Mouse (Mus musculus) kidney, adult 2 months (tissue): ENCODE data around the gene Adcy10. TPM values are rescaled to one million over a fixed set of nuclear protein-coding genes. Genes with fewer than 3 reads are reported as not detected.

Experiments
- DNase-seq: peaks from one replicate; pipeline ENCODE4 v3.0.0; 2021
- H3K27ac ChIP-seq: fragments of 200-500 bp; 2 replicates; pipeline ENCODE4 v1.5.1; 2012; ENCODE audit warnings: low read depth, low read length, control low read depth, inconsistent platforms; ENCODE audit not compliant: insufficient read depth
- H3K27me3 ChIP-seq: fragments of 200-500 bp; replicated peaks from 2 replicates; pipeline ENCODE4 v1.6.1; 2012; ENCODE audit warnings: mild to moderate bottlenecking, moderate library complexity, low read length, inconsistent platforms; ENCODE audit not compliant: control insufficient read depth, insufficient read depth
- H3K36me3 ChIP-seq: fragments of 200-500 bp; 2 replicates; pipeline ENCODE4 v1.6.1; 2012; ENCODE audit warnings: mild to moderate bottlenecking, moderate library complexity, low read length, inconsistent platforms; ENCODE audit not compliant: control insufficient read depth, insufficient read depth
- H3K4me1 ChIP-seq: fragments of 200-500 bp; 2 replicates; pipeline ENCODE4 v1.6.1; 2011; ENCODE audit warnings: low read length; ENCODE audit not compliant: control insufficient read depth, insufficient read depth
- H3K4me3 ChIP-seq: fragments of 200-500 bp; 2 replicates; pipeline ENCODE4 v1.5.1; 2011; ENCODE audit warnings: mild to moderate bottlenecking, low read depth, low read length, control low read depth; ENCODE audit not compliant: insufficient read depth
- CTCF ChIP-seq: fragments of 200-500 bp; conservative IDR thresholded peaks from 2 replicates; pipeline ENCODE4 v1.5.1; 2011; ENCODE audit warnings: low read depth, mild to moderate bottlenecking, control low read depth, low read length, moderate library complexity, mixed read lengths; ENCODE audit not compliant: insufficient read depth, insufficient read length
- POLR2A ChIP-seq: fragments of 200-500 bp; IDR thresholded peaks from one replicate; pipeline ENCODE4 v1.6.1; 2011; ENCODE audit warnings: low read depth, low read length, control low read depth
- WGBS: fragments of 180-500 bp; shearing (Covaris S2); methylation state at CpG from one replicate; pipeline ENCODE4 v1.1.7; 2018; 5-methylcytosine and 5-hydroxymethylcytosine counted together
- polyA plus RNA-seq: library from polyadenylated mRNA; depleted of rRNA; stranded (reverse); fragments of >200 nt; gene quantifications from 2 replicates; pipeline ENCODE4 v1.2.3, GENCODE M21; 2012

The Adcy10 gene
- polyA plus RNA-seq, 1 experiment, result 0.39 TPM

DNA sequence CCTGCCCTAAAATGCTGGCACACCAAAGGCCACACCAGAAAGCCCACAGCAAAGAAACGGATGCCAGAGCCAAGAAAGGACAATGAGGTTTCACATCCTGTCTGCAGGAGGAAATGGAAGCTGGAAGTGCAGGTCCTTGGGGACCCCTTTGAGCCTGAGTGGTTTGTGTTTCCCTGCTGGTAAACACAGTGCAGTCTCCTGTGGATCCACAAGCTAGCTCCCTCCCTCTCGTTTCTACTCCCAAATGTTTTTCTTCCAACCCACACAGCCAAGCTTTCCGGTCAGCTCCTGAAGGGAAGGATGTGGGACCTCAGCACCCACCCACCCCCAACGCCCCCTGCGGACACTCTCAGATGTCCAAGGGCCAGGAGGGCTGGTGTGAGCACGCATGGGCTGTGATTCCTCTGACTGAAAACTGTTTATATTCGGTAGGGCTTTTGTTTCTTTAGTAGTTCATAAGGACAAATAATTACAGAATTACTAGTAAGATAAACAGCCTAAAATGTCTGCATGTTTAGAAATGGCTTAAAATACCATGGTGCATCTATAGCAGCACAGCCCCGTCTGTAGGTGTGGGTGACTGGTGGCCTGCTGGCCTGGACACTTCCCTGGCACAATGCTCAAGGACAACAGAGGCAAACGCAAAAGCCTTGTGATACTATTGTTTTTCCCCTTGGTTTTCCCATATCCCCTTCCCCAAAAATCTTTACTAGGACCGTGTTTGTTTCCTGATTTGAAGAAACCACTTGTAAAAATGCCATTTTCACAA is 104.5 kb downstream of the Adcy10 start:
- DNase-seq, result peak; percentile 86
- 37% methylated on average over 10 of the region's 10 CpGs for WGBS
- H3K36me3 ChIP-seq, result no peaks in the 10 kb centered on the region

DNA sequence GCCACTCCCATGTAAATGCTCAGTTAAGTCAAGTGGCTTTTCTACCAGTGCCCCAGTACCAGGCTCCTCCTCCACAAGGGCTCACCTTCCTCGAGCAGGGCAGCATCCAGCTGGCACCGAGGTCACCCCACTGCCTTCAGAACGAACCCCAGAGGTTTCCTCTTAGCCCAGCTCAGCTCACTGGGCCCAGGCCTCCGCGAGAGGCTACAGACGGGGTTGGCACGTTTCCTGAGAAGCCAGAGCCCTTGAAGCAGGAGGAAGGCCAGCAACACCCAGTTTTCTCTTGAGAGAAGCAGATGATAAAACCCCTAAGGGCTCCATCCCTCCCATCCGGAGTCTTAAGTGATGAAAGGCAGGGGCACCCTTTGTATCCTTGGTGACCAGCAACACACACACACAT is 105.8 kb downstream of the Adcy10 start:
- H3K27me3 ChIP-seq, result no peaks in the 10 kb centered on the region
- DNase-seq, result no peak
- TF ChIP-seq CTCF (no peak), POLR2A (no peak)
- H3K4me1 ChIP-seq, result peaks cover 8% of the 10 kb centered on the region; the same call in 1 of the 2 replicates
- H3K4me3 ChIP-seq, result no peak overlapping the region
- H3K27ac ChIP-seq, result no peak overlapping the region
- H3K36me3 ChIP-seq, result no peaks in the 10 kb centered on the region
- WGBS, result 54% methylated on average over 8 of the region's 8 CpGs

More for the DNA sequence above, 104.5 kb downstream of the Adcy10 start:
- no peak overlapping the region for H3K4me3 ChIP-seq
- H3K27ac ChIP-seq, result peak overlapping the region; percentile 83
- H3K27me3 ChIP-seq, result no peaks in the 10 kb centered on the region
- TF ChIP-seq CTCF (no peak), POLR2A (no peak)
- 0 out of 2 replicates have a peak, but pooled peaks cover 2% of the 10 kb centered on the region for H3K4me1 ChIP-seq

DNA sequence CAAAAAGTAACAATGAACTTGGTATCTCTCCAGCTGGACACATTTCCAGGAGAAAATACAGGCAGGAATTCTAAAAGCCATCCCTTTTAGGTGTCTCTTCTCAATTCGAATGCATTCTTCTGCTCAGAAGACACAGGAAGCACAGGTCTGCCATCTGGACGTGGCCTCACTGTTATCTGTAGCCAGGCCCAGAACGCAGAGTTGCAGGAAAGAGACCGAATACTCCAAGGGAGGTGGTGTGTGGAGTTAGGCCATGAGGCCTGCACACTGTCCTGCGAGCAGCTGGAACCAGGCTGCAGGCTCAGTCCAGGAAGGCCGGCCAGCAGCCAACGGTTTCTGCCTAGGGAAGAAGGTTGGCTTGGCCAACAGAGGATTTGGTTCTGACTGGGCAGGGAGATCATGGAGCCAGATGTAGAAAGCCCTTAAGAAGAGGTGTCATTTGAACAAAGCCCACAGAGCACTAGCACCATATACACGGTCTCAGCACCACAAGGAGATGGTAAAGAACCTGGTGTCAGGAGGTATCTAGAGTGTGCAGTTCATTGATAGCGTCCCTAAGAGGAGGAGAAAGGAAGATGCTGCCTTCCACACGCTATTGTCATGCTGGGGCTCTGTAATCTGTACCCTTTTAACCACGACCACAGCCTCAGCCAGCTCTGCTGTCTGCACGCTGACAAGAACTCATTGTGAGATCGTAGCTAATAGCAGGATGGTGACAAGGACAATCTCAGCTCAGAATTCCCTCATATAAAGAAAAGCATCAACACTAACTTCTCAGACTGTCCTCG is 107.5 kb downstream of the Adcy10 start:
- DNase-seq, result no peak
- H3K36me3 ChIP-seq, result no peaks in the 10 kb centered on the region

GRCm38 (mm10) chr1:165594699-165595421 is 109.9 kb downstream of the Adcy10 start:
- H3K27me3 ChIP-seq, result no peaks in the 10 kb centered on the region
- peak; percentile 40 for DNase-seq
- TF ChIP-seq CTCF, result no peak
- no peak for TF ChIP-seq POLR2A
- 0 out of 2 replicates have a peak overlapping the region, but pooled peaks have one; percentile 26 for H3K4me3 ChIP-seq
- H3K36me3 ChIP-seq, result no peaks in the 10 kb centered on the region; the same call in 1 of the 2 replicates
- 53% methylated on average over 15 of the region's 15 CpGs for WGBS
- H3K4me1 ChIP-seq, result peaks cover 6% of the 10 kb centered on the region; the same call in 1 of the 2 replicates
- no peak overlapping the region for H3K27ac ChIP-seq

More for the DNA sequence above, 107.5 kb downstream of the Adcy10 start:
- WGBS, result 86% methylated on average over 14 of the region's 14 CpGs
- peaks cover 8% of the 10 kb centered on the region; the same call in 1 of the 2 replicates for H3K4me1 ChIP-seq
- no peak overlapping the region for H3K27ac ChIP-seq
- H3K4me3 ChIP-seq, result no peak overlapping the region
- no peaks in the 10 kb centered on the region for H3K27me3 ChIP-seq
- TF ChIP-seq POLR2A (no peak), CTCF (no peak)

GRCm38 (mm10) chr1:165601775-165602280 is 116.8 kb downstream of the Adcy10 start:
- no peak overlapping the region for H3K4me3 ChIP-seq
- no peaks in the 10 kb centered on the region for H3K27me3 ChIP-seq
- no peaks in the 10 kb centered on the region; the same call in 1 of the 2 replicates for H3K36me3 ChIP-seq
- H3K4me1 ChIP-seq, result no peaks in the 10 kb centered on the region; the same call in 1 of the 2 replicates
- no peak for DNase-seq
- no peak overlapping the region for H3K27ac ChIP-seq
- no peak for TF ChIP-seq CTCF
- no peak for TF ChIP-seq POLR2A
- 79% methylated on average over 10 of the region's 10 CpGs for WGBS

GRCm38 (mm10) chr1:165603218-165603617 is 118.2 kb downstream of the Adcy10 start:
- no peak for DNase-seq
- no peaks in the 10 kb centered on the region for H3K27me3 ChIP-seq
- H3K27ac ChIP-seq, result no peak overlapping the region
- H3K4me1 ChIP-seq, result no peaks in the 10 kb centered on the region; the same call in 1 of the 2 replicates
- H3K36me3 ChIP-seq, result no peaks in the 10 kb centered on the region
- TF ChIP-seq CTCF (no peak), POLR2A (no peak)
- 94% methylated on average over 14 of the region's 14 CpGs for WGBS
- no peak overlapping the region for H3K4me3 ChIP-seq
